Mouse (Mus musculus): ENCODE data around the gene Brd7.

Gene Brd7

GRCm38 (mm10) chr8:88361708-88362428, at the start of gene Brd7:
TSS of gene Brd7 (minus strand) at chr8:88362194.
- DNase-seq = peak; percentile 61

DNA sequence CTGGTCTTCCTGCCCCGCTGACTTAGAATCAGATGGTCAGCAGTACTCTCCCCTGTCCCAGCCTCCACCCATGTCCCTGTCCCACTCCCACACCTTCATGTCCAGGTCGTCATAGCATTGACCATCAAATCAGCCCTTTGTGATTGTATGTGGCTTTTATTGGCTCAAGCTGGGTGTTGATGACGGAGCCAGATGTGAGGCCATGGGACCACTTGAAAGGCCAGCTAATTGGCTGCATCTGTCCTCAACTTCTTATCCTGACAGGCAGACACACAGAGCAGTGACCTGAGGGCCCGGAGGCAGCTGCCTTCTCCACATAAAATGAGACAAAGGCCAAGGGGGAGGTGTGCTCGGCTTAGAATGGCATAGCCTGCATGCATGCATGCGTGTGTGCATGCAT, 49.5 kb upstream of the Brd7 start:
- no peak for DNase-seq

DNA sequence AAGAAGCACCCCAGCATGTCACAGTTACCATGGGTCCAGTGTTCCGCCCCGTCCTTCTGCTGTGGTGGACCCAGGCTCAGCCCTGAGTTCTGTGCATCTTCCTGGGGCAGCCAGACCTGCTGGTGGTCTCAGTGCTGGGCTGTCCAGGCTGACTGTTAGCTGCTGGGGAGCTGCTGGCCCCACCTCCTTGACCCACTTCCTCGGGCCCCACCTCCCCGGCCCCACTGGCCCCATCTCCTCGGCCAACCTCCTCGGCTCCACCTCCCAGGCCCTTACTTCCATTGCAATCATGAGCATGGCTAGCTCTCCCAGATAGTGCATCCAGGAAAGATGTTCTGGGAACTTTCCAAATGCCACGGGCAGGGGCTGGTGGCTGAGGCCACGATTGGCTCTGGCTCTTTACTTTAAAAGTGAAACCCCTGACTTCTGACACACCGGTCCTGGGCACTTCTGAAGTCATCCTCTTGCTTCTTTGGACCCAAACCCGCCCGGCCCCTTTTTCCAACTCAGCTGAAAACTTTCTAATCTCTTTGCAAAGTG, 47.5 kb upstream of the Brd7 start:
- no peak for DNase-seq

DNA sequence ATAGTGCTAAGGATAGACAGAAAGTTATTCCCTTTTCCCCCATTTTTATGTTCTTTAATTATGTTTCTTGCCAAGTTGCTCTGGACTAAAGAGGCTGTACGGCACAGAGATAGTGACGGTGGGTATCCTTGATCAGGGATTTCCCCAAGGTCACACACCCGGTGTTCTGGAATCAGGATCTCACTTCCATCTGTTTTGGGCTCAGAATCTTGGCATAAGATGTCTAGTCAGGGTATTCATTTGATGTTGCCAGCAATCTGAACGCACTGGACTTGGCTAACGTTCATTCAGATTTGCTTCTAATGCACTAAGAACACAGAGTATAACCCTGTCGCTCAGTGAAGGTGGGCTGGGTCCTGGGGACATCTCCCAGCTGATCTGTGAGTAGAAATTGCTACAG, 45.7 kb upstream of the Brd7 start:
- DNase-seq = no peak

DNA sequence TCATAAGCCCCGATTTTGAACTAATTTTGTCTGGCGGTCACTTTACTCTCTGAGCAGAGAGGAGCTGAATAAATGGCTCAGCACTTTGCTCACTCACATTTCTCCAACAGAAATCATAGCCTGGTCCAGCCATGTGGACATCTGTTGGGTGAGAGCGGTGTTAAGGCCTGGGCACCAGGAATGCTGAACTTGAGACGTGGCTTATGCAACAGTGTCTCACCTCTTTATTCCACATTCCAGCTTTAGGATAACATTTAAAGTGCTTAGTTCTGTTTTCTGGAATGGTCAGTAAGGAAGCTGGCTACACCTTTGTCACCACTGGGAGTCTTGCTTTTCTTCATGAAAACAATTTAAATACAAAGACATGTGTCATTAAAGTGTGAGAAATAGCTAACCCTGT, 36.1 kb upstream of the Brd7 start:
- DNase-seq = no peak

GRCm38 (mm10) chr8:88393298-88393697, 31.3 kb upstream of the Brd7 start:
- no peak for DNase-seq

DNA sequence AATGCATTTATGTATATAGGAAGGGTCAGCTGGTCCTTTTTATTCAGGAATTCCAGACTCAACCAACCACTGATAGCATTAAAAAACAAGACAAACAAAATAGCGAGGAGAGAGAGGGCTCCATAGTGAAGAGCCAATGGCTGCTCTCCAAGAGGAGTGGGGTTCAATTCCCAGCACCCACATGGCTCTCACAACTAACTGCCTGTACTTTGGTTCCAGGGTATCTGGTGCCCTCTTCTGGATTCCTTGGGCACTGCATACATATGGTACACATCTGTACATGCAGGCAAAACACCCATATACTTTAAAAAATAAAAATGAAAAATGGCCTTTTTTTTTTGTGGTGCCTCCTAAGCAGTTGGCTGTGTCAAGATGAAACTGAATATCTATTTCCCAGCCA, 28.8 kb upstream of the Brd7 start:
- DNase-seq = no peak

DNA sequence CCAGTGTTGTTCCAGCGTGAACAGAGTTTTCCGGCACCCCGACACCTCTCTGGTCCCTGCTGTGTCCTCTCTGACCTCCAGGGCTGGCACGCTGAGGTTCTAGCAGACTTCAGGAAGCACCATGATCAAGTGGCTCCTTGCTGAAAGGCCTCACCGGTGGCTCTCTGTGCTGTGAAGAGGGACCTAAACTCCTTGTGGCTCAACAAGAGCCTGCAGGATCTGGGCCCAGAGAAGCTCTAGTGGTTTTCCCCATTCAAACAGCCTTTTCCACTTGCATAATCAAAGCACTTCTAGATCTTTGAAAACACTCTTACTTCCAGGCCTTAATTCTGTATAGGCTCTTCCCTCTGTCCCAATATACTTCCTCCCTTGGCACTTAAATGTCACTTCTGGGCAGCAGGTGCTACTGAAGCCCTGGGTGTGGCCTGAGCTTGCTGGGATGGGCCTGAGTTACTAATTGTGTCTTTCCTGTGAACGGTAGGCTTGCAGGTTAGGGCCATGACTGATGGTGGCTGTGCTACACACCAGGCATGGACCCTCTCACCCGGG, 26.8 kb upstream of the Brd7 start:
- DNase-seq = no peak

DNA sequence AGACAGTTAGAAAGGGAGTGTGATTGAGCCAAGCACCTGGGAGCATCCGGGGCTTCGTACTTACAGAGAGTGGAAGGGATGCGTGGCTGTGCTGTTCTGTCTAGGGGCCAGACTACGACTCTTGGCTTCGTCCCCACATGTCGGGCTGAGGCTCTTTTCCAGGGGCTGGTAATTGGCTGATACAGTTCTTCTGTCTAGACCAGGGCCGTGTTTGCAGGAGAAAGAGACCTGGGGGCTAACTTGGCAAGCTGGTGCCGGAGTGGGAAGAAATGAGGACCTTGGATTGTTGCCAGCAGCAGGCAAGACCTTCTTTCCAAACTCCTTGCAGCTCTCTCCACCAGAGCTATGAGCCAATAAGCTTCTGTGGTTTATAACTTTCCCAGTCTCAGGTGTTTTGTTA, 25.9 kb upstream of the Brd7 start:
- DNase-seq = no peak

- no peak for DNase-seq
Measured at GRCm38 (mm10) chr8:88383164-88383556, 21.2 kb upstream of the Brd7 start.

- no peak for DNase-seq
Measured at GRCm38 (mm10) chr8:88382311-88383163, 20.5 kb upstream of the Brd7 start.

DNA sequence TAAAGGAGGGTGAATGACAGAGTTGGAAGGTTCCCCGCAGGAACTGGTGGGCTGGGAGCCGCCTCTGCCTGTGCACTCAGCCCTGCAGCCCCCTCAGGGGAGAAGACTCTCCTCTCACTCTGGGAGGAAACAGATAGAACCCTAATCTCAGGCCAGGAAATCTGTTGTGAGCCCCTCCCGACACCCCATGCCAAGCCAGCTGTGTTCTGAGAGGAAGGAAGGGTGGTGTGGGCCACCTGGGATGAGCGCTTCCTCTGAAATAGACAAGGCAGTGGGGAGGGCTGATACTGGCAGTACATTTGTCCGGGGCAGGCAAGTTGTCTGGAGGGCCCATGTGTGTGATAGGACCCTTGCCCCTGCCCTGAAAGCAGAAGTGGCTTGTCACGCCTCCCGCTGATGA, 18.5 kb upstream of the Brd7 start:
- DNase-seq = peak; percentile 18

DNA sequence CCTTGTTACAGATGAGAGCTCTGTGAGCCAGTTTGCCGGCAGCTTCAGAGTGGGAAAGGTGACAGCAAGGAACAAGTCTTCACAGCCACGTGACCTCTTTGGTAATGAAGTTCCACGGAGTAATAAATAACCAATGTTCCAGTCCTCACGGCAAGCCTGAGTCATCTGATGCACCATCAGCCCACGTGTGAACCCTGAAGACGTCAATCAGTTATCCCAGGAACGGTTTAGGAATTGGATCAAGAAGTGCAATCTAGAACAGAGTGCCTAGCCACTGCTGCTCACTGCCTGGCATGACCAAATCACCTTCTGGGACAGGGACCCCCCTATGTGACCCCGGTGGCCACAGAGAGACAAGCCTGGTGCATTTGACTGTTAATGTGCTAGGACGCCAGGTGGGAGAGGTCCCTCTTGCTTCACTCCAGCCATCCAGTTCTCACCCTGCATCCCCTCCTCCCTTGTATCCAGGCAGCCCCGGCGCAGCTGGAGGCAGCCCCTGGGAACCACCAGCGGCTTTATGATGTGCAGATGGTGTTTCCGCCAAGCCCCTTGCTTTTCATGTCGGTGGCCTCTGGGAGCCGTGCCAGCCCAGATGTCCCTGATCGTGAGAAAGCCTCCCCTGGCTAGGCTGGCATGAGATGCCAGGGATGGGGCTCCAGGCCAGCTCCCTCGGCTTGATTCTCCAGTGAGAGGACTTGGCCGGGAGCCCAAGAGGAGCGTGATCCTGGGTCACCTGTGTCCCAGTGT, 15.0 kb upstream of the Brd7 start:
- DNase-seq = no peak

- no peak for DNase-seq
Measured at GRCm38 (mm10) chr8:88371522-88371921, 9.5 kb upstream of the Brd7 start.

- no peak for DNase-seq
Measured at GRCm38 (mm10) chr8:88369805-88370204, 7.8 kb upstream of the Brd7 start.

- peak; percentile 19 for DNase-seq
Measured at GRCm38 (mm10) chr8:88369221-88369620, 7.2 kb upstream of the Brd7 start.

DNA sequence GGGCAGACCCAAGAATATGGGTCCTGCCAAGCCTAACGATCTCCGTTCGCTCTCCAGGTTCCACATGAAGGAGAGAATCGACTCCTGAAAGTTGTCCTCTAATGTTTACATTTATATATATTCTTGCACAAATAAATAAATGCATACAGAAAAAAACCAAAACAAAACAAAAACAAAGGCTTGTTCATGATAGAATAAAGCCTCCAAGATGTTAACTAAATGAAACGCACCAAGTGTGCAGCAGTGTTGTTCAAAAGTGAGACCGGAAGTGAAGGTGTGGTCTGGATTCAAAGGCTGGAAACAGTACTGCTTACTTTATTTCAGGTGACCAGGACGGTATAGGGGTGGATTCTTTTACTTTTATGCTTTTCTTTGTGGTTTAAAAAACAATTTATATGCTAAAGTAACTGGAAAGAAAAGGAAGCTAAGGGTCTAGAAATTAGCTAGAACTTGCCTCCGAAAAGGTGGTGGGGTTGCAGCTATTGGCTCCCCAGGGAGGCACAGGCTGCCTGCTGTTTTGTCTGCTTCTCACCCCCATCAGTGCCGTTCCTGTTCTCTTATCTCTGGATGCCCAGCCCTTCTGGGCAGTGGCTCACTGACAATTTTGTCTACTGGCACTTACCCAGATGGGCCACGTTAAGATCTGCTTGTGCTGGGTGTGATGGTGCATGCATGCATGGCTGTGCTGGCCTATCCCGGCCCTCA, 604 bp upstream of the Brd7 start:
- DNase-seq = peak; percentile 19

DNA sequence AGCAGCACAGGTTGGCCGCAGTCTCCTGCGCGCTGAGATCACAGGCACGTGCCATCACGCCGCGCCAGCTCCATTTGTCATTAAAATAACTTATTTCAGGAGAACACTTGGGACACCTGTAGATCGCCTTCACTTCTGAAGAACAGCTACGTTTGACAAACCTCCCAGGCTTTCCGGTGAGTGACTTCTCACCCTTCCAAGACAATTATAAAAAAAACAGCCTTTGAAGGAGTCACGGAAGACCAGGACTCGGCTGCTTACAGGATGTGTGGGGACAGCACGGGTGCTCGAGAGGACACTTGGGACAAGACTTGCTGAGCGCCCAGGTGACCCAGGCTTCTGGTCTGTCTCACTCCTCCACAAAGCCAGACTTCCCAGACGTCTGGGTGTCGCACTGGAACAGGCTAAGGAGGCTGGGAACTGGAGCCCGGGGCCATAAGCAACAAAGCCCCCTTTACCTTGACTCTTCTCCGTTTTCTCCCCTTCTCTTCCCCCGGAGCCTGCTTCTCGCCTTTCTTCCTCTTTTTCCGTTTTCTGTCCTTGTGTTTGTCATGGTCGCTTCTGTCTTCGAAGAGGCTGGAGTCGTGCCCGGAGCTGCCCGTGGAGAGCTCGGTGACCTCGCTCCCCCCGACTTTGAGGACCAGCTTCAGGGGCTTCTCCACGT, 818 bp downstream of the Brd7 start:
- DNase-seq = peak; percentile 26

- DNase-seq = no peak
Measured at GRCm38 (mm10) chr8:88359959-88360358, 2.0 kb downstream of the Brd7 start.

DNA sequence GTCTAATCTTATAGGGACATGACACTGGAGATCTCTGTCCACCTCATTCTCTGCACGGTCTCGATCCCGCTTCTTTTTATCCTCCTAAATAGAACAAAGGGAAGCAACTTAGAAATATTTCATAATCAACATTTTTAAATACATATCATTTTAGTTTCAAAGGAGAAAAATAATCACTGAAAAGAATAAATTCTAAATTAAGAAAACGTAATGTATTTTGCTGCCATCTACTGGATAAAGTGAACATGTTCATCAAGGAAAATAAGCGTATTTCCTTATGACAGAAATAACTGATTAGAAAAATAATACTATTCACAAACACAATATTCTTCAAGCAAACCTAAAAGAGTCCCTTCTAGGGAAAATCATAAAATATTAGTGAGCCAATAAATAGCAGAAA, 4.0 kb downstream of the Brd7 start:
- DNase-seq = no peak

DNA sequence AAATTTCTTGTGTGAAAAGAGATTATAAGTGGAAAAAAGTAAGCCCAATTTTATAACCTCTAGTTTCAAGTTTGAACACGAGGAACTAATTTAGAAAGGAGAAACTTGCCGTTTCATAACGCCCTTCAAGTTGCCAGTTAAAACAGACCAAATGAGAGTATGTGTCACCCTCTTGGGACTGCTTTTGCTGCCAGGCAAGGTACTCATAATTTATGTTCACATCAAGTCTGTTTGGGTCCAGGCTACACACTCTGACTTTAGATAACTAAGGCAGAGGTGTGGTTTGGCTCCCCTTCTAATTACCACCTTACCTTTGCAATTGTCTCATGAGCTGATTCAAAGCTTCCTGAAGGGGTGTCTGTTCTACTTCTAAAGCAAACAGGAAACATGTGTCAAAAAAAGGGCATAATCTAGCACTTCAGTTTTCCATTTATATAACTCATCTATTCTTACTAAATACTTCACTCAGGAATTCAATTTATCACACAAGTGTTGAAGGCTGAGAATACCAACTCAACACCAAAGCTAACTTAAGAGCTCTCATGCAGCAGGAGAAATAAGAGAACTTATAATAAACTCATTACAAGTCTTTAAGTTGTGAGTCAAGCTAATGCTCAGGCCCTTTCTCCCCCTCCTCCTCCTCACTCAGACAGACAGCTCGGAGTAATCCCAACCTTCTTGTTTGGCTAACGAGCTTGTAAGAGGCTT, 4.6 kb downstream of the Brd7 start:
- DNase-seq = no peak
